Mouse (Mus musculus): ENCODE measurements at regions not wholly inside any gene's neighbourhood (a gene's known extent, or its start where the extent isn't known, plus 50 kb on each side); places are given as distances from the start of the nearest gene placed in this dataset.

DNA sequence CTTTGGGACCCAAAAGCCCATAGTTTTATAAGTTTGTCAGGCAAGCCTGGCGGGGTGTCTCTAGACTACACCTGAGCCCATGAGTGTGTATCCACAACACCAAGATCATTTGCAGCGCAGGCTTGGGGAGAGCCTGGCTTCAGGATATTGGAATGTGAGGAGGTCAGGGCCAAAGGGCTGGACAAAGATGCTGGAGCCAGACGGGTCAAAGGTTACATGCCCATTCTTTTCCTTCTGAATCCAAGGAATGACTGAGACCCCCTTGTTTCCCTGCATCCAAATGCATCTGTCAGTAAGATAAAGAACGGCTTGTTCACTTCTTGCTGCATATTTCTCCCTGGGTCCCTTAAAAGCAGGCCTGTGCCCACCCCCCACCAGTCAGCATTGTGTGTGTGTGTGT is 160.9 kb upstream of the Lmo4 start:
- H3K4me2 ChIP-seq (ENCODE audit: low read depth, low read length, severe bottlenecking) = no peak overlapping the region
- H3K4me1 ChIP-seq (replicated peaks; ENCODE audit: control insufficient read depth, insufficient read depth, low read length) = peaks cover 9% of the 10 kb centered on the region; the same call in 1 of the 2 replicates
- WGBS = 37% methylated on average over 4 of the region's 4 CpGs
- H3K36me3 ChIP-seq (ENCODE audit: control insufficient read depth, insufficient read depth, low read length) = no peaks in the 10 kb centered on the region
- DNase-seq (ENCODE audit: low spot score) (no peak), ATAC-seq (replicated peaks; ENCODE audit: low FRiP score) (no peak)
- no peak overlapping the region for H3K9ac ChIP-seq (ENCODE audit: low read length)
- H3K27ac ChIP-seq (ENCODE audit: low read depth, low read length) = no peak overlapping the region
- peaks cover 6% of the 10 kb centered on the region for H3K27me3 ChIP-seq (ENCODE audit: control insufficient read depth, insufficient read depth, low read length)
- no peaks in the 10 kb centered on the region for H3K9me3 ChIP-seq (ENCODE audit: control insufficient read depth, low read length)
- H3K4me3 ChIP-seq (ENCODE audit: low read depth, low read length) = no peak overlapping the region

DNA sequence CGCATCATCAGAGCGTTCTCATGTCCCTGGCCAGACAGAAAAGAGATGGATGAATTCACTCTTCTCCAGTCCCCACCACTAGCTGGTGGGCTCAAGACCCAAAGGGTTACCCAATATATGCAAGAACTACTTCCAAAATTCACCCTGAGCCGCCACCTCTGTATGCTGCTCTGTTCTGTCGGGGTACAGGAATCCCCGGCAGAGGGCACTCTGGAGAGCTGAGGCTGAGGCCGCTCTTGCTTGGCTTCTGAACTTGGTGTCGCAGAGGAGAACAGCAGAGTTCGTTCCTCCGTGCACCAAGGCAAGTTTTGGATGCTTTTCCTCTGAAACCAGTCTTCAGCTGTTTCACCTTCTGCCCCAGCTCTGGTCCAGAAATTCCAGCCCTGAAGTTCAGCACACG is 157.5 kb upstream of the Lmo4 start:
- WGBS = 59% methylated on average over 10 of the region's 10 CpGs
- DNase-seq (ENCODE audit: low spot score) = no peak

DNA sequence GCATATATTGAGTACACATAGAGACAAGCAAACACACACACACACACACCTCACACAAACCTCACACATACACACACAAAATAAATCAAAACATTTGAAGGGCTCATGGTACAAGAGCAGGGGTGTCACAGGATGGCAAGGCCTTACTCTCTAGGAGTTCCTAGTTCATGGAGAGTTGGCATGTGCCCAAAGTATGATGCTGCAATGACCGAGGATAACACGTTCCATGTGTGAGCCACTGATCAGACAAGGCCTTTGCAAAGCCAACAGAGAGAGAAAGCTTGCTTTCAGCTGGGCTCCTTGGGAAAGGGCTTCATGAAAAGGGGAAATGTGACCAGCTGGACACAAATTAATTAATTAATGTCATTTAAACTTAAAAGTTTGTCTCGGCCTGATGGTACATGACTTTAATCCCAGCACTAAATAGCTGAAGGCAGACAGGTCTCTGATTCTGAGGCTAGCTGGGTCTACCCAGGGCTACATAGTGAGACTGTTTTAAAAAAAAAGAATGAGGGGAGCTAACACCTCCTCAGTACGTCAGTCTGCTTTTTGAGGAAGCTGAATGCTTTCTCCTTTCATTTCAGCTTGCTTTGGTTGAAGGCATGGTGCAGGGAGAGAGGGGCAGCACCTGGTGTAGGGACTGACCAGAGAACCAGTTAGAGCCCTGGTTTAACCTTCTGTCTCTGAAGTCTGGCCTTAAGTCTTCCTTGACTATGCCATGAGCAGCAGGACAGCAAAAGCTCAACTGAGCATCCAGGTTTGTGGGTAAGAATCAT is 156.4 kb upstream of the Lmo4 start:
- H3K4me1 ChIP-seq (replicated peaks; ENCODE audit: control insufficient read depth, insufficient read depth, low read length) = 0 out of 2 replicates have a peak, but pooled peaks cover 2% of the 10 kb centered on the region
- no peak overlapping the region for H3K4me3 ChIP-seq (ENCODE audit: low read depth, low read length)
- no peaks in the 10 kb centered on the region for H3K27me3 ChIP-seq (ENCODE audit: control insufficient read depth, insufficient read depth, low read length)
- no peak for DNase-seq (ENCODE audit: low spot score)
- H3K4me2 ChIP-seq (ENCODE audit: low read depth, low read length, severe bottlenecking) = no peak overlapping the region
- H3K9ac ChIP-seq (ENCODE audit: low read length) = no peak overlapping the region
- H3K27ac ChIP-seq (ENCODE audit: low read depth, low read length) = no peak overlapping the region
- WGBS = 93% methylated on average over 4 of the region's 4 CpGs
- no peaks in the 10 kb centered on the region for H3K36me3 ChIP-seq (ENCODE audit: control insufficient read depth, insufficient read depth, low read length)
- no peak for ATAC-seq (replicated peaks; ENCODE audit: low FRiP score)
- H3K9me3 ChIP-seq (ENCODE audit: control insufficient read depth, low read length) = no peaks in the 10 kb centered on the region

More for the DNA sequence above, 157.5 kb upstream of the Lmo4 start:
- Histone ChIP-seq H3K4me2 (ENCODE audit: low read depth, low read length, severe bottlenecking) (no peak overlapping the region), H3K4me3 (ENCODE audit: low read depth, low read length) (no peak overlapping the region), H3K27me3 (ENCODE audit: control insufficient read depth, insufficient read depth, low read length) (no peaks in the 10 kb centered on the region), H3K9me3 (ENCODE audit: control insufficient read depth, low read length) (no peaks in the 10 kb centered on the region), H3K9ac (ENCODE audit: low read length) (no peak overlapping the region), H3K27ac (ENCODE audit: low read depth, low read length) (no peak overlapping the region), H3K4me1 (replicated peaks; ENCODE audit: control insufficient read depth, insufficient read depth, low read length) (0 out of 2 replicates have a peak, but pooled peaks cover 2% of the 10 kb centered on the region), H3K36me3 (ENCODE audit: control insufficient read depth, insufficient read depth, low read length) (no peaks in the 10 kb centered on the region)
- no peak for ATAC-seq (replicated peaks; ENCODE audit: low FRiP score)

DNA sequence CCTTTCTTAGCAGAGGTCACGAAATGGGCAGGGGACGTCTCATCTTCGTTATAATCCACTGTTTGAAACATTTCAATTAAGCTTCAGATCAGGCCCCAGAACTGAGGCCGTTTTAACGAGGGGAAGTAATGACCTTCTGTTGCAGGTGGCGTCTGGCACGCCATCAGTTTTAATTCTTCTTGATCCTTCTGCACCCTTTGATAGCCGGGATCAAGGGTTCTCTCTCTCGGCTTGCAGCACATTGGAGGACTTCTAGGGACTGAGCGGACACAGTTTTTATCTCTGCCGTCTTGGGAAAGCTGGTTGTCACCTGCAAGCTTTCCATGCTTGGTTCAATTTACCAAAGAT is 151.9 kb upstream of the Lmo4 start:
- 35% methylated on average over 11 of the region's 11 CpGs for WGBS
- Histone ChIP-seq H3K4me3 (ENCODE audit: low read depth, low read length) (no peak overlapping the region), H3K4me1 (replicated peaks; ENCODE audit: control insufficient read depth, insufficient read depth, low read length) (no peaks in the 10 kb centered on the region), H3K36me3 (ENCODE audit: control insufficient read depth, insufficient read depth, low read length) (no peaks in the 10 kb centered on the region), H3K9me3 (ENCODE audit: control insufficient read depth, low read length) (no peaks in the 10 kb centered on the region), H3K27me3 (ENCODE audit: control insufficient read depth, insufficient read depth, low read length) (no peaks in the 10 kb centered on the region), H3K9ac (ENCODE audit: low read length) (no peak overlapping the region), H3K27ac (ENCODE audit: low read depth, low read length) (no peak overlapping the region), H3K4me2 (ENCODE audit: low read depth, low read length, severe bottlenecking) (no peak overlapping the region)
- no peak for DNase-seq (ENCODE audit: low spot score)
- ATAC-seq (replicated peaks; ENCODE audit: low FRiP score) = no peak

DNA sequence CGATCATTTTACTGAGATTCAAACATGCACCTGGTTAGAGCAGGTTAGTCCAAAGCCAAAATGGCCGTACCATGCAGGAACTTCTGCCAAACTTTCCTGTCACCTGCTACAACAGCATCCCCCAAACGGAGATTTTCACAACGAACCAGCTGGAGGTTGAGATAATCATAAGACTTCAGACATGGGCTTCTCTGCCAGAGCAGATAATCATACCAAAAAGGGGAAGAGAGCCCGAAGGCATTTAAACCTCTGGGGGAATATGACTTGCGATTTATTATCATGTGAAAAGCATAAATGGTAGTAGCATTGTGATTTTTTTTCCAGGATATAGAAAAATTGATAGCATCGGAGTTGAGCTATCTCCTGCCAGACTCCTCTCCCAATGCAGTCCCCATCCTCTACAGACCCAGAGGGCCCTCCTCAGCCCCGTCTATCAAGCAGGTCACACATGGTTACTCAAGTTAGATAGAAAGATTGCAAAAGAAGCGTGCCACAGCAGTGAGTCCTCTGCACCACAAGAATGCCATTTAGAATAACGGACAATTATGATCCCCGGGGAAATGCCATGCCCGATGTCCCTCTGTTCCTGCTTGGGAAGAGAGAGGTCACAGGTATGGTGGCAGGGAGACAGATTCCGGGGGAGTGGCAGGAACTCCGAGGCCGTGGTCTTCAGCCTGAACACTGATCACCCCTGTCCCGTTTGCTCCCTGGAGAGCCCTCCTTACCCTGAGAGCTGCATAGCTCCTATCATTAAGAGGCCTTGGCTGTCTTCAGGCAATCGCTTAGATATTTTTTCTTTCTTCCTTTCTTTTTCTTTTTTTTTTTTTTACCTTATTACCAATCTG is 151.3 kb upstream of the Lmo4 start:
- Histone ChIP-seq H3K27me3 (ENCODE audit: control insufficient read depth, insufficient read depth, low read length) (no peaks in the 10 kb centered on the region), H3K9me3 (ENCODE audit: control insufficient read depth, low read length) (no peaks in the 10 kb centered on the region), H3K4me3 (ENCODE audit: low read depth, low read length) (no peak overlapping the region), H3K4me2 (ENCODE audit: low read depth, low read length, severe bottlenecking) (no peak overlapping the region), H3K36me3 (ENCODE audit: control insufficient read depth, insufficient read depth, low read length) (no peaks in the 10 kb centered on the region), H3K4me1 (replicated peaks; ENCODE audit: control insufficient read depth, insufficient read depth, low read length) (no peaks in the 10 kb centered on the region), H3K9ac (ENCODE audit: low read length) (no peak overlapping the region), H3K27ac (ENCODE audit: low read depth, low read length) (no peak overlapping the region)
- 81% methylated on average over 17 of the region's 17 CpGs for WGBS
- ATAC-seq (replicated peaks; ENCODE audit: low FRiP score) = no peak
- DNase-seq (ENCODE audit: low spot score) = no peak

DNA sequence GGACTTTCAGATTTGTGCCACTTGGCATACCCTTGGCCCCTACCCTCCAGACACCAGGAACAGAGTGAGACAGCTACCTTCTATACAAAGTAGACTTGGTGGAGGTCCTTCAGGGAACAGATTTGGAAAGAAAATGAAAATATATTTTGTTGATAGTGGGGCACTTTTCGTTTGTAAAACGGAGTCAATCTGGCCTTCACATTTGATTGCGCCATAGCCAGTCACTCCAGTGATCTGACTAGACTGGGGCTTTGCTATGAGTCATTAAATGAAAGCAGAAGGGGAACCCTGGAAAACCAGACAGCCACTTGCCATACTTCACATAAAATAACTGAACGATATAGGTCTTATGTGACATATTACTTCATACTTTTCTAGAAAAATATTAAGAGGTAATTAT is 147.5 kb upstream of the Lmo4 start:
- no peaks in the 10 kb centered on the region for H3K36me3 ChIP-seq (ENCODE audit: control insufficient read depth, insufficient read depth, low read length)
- no peaks in the 10 kb centered on the region for H3K4me1 ChIP-seq (replicated peaks; ENCODE audit: control insufficient read depth, insufficient read depth, low read length)
- no peak overlapping the region for H3K4me2 ChIP-seq (ENCODE audit: low read depth, low read length, severe bottlenecking)
- no peak overlapping the region for H3K4me3 ChIP-seq (ENCODE audit: low read depth, low read length)
- H3K27ac ChIP-seq (ENCODE audit: low read depth, low read length) = no peak overlapping the region
- H3K9ac ChIP-seq (ENCODE audit: low read length) = no peak overlapping the region
- DNase-seq (ENCODE audit: low spot score) (no peak), ATAC-seq (replicated peaks; ENCODE audit: low FRiP score) (no peak)
- no peaks in the 10 kb centered on the region for H3K27me3 ChIP-seq (ENCODE audit: control insufficient read depth, insufficient read depth, low read length)
- 96% methylated on average over 4 of the region's 4 CpGs for WGBS
- no peaks in the 10 kb centered on the region for H3K9me3 ChIP-seq (ENCODE audit: control insufficient read depth, low read length)

DNA sequence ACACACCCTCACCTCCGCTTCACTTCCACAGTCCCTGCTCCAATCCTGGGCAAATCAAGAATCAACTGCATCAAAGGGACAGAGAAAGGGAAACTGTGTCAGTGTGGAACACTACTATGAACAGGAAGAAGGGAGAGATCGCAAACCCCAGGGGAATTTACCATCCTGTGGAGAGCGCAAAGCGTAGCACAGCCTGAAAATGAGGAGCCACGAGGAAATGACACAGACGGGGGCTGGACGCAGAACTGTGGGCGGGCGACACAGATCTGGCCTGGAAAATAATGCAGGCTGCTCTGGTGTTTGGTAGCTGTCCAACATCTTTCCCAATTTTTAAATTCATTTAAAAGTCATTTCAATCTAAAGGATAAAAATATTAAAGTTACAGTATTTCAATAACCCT is 143.4 kb upstream of the Lmo4 start:
- Histone ChIP-seq H3K36me3 (ENCODE audit: control insufficient read depth, insufficient read depth, low read length) (no peaks in the 10 kb centered on the region), H3K27ac (ENCODE audit: low read depth, low read length) (no peak overlapping the region), H3K4me1 (replicated peaks; ENCODE audit: control insufficient read depth, insufficient read depth, low read length) (no peaks in the 10 kb centered on the region), H3K4me2 (ENCODE audit: low read depth, low read length, severe bottlenecking) (no peak overlapping the region), H3K9me3 (ENCODE audit: control insufficient read depth, low read length) (no peaks in the 10 kb centered on the region), H3K9ac (ENCODE audit: low read length) (no peak overlapping the region), H3K27me3 (ENCODE audit: control insufficient read depth, insufficient read depth, low read length) (no peaks in the 10 kb centered on the region), H3K4me3 (ENCODE audit: low read depth, low read length) (no peak overlapping the region)
- WGBS = 82% methylated on average over 9 of the region's 9 CpGs
- DNase-seq (ENCODE audit: low spot score) = no peak
- no peak for ATAC-seq (replicated peaks; ENCODE audit: low FRiP score)

DNA sequence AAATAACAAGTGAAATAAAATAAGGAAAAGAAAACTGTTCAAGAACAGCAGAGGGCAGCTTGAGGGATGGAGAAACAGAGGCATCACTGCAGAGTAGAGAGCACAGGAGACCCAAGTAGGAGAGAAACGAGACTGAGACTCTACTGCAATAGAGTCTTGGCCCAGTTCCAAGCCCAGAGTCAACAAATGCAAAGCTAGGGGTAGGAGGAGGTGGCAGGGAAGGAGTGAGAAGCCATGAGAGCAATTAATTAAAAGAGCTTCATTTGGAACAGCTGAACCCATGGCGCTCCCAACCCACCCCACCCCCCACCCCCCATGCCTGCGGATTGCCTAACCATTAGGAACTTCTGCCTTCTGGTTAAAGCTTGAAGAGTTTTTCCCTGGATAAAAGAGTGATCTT is 130.2 kb upstream of the Lmo4 start:
- no peak for DNase-seq (ENCODE audit: low spot score)
- H3K9ac ChIP-seq (ENCODE audit: low read length) = no peak overlapping the region
- no peak overlapping the region for H3K4me2 ChIP-seq (ENCODE audit: low read depth, low read length, severe bottlenecking)
- no peak overlapping the region for H3K4me3 ChIP-seq (ENCODE audit: low read depth, low read length)
- H3K27me3 ChIP-seq (ENCODE audit: control insufficient read depth, insufficient read depth, low read length) = no peaks in the 10 kb centered on the region
- no peaks in the 10 kb centered on the region for H3K36me3 ChIP-seq (ENCODE audit: control insufficient read depth, insufficient read depth, low read length)
- H3K9me3 ChIP-seq (ENCODE audit: control insufficient read depth, low read length) = no peaks in the 10 kb centered on the region
- no peak overlapping the region for H3K27ac ChIP-seq (ENCODE audit: low read depth, low read length)
- WGBS = 70% methylated on average over 3 of the region's 3 CpGs
- ATAC-seq (replicated peaks; ENCODE audit: low FRiP score) = no peak; the same call in 1 of the 2 replicates
- H3K4me1 ChIP-seq (replicated peaks; ENCODE audit: control insufficient read depth, insufficient read depth, low read length) = no peaks in the 10 kb centered on the region

All from forebrain, embryonic 11.5 days (tissue).